ENCODE assay signal across 30 mouse cellular contexts in the genomic region with DNA sequence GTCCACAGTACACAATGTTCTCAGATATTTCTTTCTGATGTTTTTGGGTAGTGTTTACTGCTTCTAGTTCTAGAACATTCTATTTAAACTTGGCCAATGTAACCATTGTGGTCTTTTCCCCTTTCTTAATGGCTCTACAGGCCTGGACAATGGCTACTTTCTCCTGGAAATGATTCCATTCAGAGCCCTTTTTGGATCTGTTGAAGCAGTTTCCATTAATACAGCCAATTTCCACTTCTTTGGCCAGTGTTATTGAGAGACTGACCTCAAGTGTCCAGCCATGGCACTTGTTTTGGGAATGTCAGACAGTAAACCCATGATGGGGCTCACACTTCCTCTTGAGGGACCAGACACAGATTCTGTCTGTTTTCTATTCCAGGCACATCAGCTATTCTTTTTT. TPM values are rescaled to one million over a fixed set of nuclear protein-coding genes. Genes with fewer than 3 reads are reported as not detected.
DNase-seq lines count a peak whose midpoint lies in the region; TF ChIP-seq lines count a peak whose summit lies in the region.
"Had no signal": no experiment of that assay in that cellular context is flagged by ENCODE, and none has a peak within 500 bp of the region (broad histone marks: within the 10 kb centered on the region; RNA-seq: fewer than 3 reads in every experiment).

No protein-coding gene starts in this region.

- peak overlapping the region; percentile 78 for H3K27ac ChIP-seq in gastrocnemius, adult 2 months
- H3K27ac ChIP-seq: embryonic facial prominence, embryonic 10.5 days; embryonic facial prominence, embryonic 15.5 days; forebrain, embryonic 12.5 days; heart, embryonic 15.5 days; limb, embryonic 10.5 days; limb, embryonic 15.5 days; liver, embryonic 13.5 days; neural tube, embryonic 13.5 days had no signal

- TF ChIP-seq CTCF in gastrocnemius, adult 2 months (IDR thresholded peaks at IDR 0.05): peak; percentile 7; the same call in 1 of the 2 replicates

- H3K4me3 ChIP-seq in gastrocnemius, adult 2 months: no peak overlapping the region
- H3K4me3 ChIP-seq: embryonic facial prominence, embryonic 10.5 days; embryonic facial prominence, embryonic 15.5 days; forebrain, embryonic 12.5 days; heart, embryonic 15.5 days; limb, embryonic 10.5 days; limb, embryonic 15.5 days; liver, embryonic 13.5 days; neural tube, embryonic 13.5 days had no signal

- no peak for DNase-seq in gastrocnemius, adult 2 months
- DNase-seq in gastrocnemius, postnatal 14 days: no peak
- peak; percentile 47 for DNase-seq in heart, adult 9 months (ENCODE audit: low spot score in 2 of 2)
- no peak for DNase-seq in heart, postnatal 25 days (ENCODE audit: low spot score)
- peak; percentile 56 for DNase-seq in layer of hippocampus, adult 9-11 months
- DNase-seq in layer of hippocampus, adult 9-10 months (ENCODE audit: low spot score): no peak
- DNase-seq in adipocyte (ENCODE audit: low spot score): peak; percentile 58
- DNase-seq in kidney, adult 8-10 months: no peak
- DNase-seq: adrenal gland, postnatal 25 days; cerebellum, adult 18-20 months; cerebellum, postnatal 10 days; forebrain, postnatal 0 days; kidney, adult 9 months; kidney, postnatal 10 days; liver, embryonic 13.5 days; lung, adult 18-20 months; right cerebral cortex, postnatal 4 days; thymus, adult 2 months; thymus, postnatal 4 days had no signal

- intact Hi-C loops in gastrocnemius, adult 2 months (cut with DNase I): no loop called here
- intact Hi-C loops in gastrocnemius, postnatal 14 days (cut with DNase I; ENCODE audit: low total_unique reads): no loop called here
- intact Hi-C loops in heart, postnatal 25 days (cut with DNase I): no loop called here

RNA-seq across cellular contexts. Expression of gene 9230104L09Rik, which starts 3.1 kb away (rescaled TPM):
- total RNA-seq in gastrocnemius, adult 2 months (2021): 1 to 10 TPM in 1 of 2 experiments, not detected in 1; 1.3 TPM
- total RNA-seq in gastrocnemius, postnatal 14 days (2021): 1 to 10 TPM in 1 of 2 experiments, under 1 TPM in 1; 0.53 to 1.5 TPM
- total RNA-seq in heart, postnatal 25 days (2021): under 1 TPM; 0.49 to 0.95 TPM
- total RNA-seq: left cerebral cortex, postnatal 10 days; megakaryocyte, adult 5-6 weeks; MEL had no signal

RNA-seq across cellular contexts. Expression of gene Cst3, which starts 13.8 kb away (rescaled TPM):
- 100 to 1,000 TPM; 519 to 664 TPM for total RNA-seq in gastrocnemius, adult 2 months (2021)
- total RNA-seq in gastrocnemius, postnatal 14 days (2021): 100 to 1,000 TPM; 488 to 506 TPM
- total RNA-seq in heart, postnatal 25 days (2021): 1,000 to 10,000 TPM in 1 of 2 experiments, 100 to 1,000 TPM in 1; 940 to 1,010 TPM

RNA-seq across cellular contexts. Expression of gene Cst9, which starts 26.7 kb away (rescaled TPM):
- not detected for total RNA-seq in gastrocnemius, adult 2 months (2021)
- total RNA-seq in gastrocnemius, postnatal 14 days (2021): not detected
- 1 to 10 TPM; 1.3 to 1.8 TPM for total RNA-seq in heart, postnatal 25 days (2021)
- total RNA-seq: adrenal gland, adult 18-20 months; adrenal gland, postnatal 25 days; forebrain, postnatal 0 days; left cerebral cortex, postnatal 10 days; megakaryocyte, adult 5-6 weeks; MEL had no signal

RNA-seq across cellular contexts. Expression of gene Cst13, which starts 41.8 kb away (rescaled TPM):
- not detected for total RNA-seq in gastrocnemius, adult 2 months (2021)
- not detected for total RNA-seq in gastrocnemius, postnatal 14 days (2021)
- not detected for total RNA-seq in heart, postnatal 25 days (2021)
- total RNA-seq: adrenal gland, adult 18-20 months; forebrain, postnatal 0 days; left cerebral cortex, postnatal 10 days; megakaryocyte, adult 5-6 weeks; MEL had no signal

Comparison
In these comparisons a context has a peak if more than half of its experiments do, and no peak if none do; other contexts are left out.
1. DNase-seq: peak in heart, adult 9 months (2 of 2), layer of hippocampus, adult 9-11 months (single experiment) and adipocyte (single experiment); none in gastrocnemius, adult 2 months (single experiment), gastrocnemius, postnatal 14 days (single experiment), heart, postnatal 25 days (single experiment), layer of hippocampus, adult 9-10 months (single experiment) and kidney, adult 8-10 months (0 of 2).